Mouse (Mus musculus): ENCODE results near the gene U2af1. TPM values are rescaled to one million over a fixed set of nuclear protein-coding genes. Genes with fewer than 3 reads are reported as not detected.

U2af1 gene
- total RNA-seq, 4 experiments from 2014 or later: 63.4 to 76.0 (median 68.3) TPM

DNA sequence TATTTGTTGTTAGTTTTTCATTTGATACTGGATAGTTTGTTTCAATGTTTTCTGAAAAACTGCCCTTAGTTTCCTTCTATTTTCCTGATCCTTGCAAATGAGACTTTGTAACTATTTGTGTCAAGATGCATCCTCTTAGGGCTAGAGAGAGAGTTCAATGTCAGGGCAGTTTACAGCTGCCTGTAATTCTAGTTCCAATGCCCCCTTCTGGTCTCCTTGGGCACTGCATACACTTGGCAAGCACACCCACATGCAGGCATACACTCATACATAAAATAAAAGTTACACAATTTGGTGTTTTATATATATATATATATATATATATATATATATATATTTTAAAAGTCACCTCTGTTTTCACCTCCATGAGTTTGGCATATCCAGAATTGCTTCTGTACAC, 4.2 kb upstream of the U2af1 start:
- no peak for DNase-seq (ENCODE audit: low spot score)

DNA sequence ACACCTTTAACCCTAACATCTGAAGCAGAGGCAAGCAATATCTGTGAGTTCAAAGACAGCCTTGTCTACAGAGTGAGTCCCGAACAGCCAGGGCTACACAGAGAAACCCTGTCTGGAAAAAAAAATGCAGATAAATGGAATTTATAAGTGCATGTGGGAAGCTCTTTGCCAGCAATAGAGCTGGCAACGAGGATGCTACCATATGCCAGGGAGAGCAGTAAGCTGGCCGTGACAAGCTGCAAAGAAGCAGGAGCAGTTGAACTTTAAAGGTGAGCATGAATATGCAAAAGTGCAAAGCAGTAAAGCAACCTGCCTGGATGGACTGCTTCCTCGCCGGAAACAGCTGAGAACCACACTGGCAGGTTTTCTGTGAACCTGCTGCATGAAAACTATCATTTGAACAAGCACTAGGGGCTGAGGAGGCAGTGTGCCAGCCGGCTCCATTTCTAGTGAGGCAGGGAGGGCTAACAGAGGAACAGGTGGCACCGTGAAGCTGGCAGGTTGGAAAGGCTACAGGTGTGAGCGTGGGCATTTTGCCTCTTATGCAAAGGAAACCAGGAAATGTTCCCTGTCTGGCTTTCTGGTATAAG, 2.1 kb upstream of the U2af1 start:
- DNase-seq (ENCODE audit: low spot score): no peak

DNA sequence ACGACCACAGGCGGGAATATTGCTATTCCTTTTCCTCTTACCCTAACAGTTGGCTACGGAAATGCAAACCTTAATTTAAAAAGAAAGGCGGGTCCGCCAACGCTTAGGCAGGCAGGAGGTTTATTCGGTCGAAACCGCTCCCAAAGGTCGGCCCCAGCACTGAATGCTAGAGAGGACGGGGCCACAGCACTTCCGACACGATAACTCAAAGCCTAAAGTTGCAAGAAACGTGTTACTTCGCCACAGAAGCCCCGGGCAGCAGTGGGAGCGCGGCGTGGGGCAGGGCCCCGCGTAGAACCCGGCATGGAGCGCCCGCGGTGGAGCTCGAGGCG, 590 bp downstream of the U2af1 start:
- DNase-seq (ENCODE audit: low spot score): no peak

DNA sequence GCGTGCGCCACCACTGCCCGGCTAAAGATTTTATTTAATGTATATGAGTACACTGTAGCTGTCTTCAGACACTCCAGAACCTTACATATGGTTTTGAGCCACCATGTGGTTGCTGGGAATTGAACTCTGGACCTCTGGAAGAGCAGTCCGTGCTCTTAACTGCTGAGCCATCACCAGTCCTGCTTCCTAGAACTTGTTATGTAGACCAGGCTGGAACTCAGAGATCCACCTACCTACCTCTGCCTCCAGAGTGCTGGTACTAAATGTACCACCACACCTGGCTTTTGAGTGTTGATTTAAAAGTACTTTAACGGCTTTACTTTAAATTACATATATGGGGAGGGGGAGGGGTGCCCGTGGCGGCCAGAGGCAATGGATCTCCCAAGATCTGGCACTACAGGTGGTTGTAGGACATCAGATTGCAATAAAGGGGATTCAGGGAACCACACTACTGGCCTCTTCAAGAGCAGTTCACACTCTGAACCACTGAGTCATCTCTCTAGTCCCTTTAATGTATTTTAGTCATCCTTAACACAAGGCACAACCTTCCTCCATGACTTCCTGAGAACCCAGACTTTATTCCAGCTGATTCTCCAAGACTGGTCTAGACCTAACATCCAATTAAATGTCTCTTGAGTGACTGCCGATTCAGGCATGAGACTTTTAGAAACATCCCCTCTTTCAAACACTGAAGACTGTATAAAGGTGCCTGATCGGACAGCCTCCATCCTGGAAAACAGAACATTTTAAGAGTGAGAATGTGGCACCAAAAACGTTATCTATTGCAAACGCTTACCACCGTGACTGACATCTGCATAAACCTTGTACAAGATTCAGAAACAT, 1.3 kb downstream of the U2af1 start:
- no peak for DNase-seq (ENCODE audit: low spot score)

DNA sequence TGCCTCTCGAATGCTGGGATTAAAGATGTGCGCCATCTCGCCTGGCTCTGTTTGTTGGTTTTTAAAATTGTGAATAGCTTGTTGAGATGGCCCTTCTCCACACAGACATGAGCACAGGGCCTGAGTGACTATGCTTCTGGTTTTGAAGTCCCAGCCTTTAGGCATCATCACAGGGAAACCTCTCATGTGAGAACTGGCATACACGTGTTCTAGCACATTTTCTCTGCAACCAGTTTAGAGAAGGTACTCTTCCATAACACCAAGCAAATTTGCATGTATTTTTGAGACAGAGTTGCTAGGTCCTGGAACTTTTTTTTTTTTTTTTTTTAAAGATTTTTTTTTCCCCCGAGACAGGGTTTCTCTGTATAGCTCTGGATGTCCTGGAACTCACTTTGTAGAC, 2.0 kb downstream of the U2af1 start:
- no peak for DNase-seq (ENCODE audit: low spot score)

DNA sequence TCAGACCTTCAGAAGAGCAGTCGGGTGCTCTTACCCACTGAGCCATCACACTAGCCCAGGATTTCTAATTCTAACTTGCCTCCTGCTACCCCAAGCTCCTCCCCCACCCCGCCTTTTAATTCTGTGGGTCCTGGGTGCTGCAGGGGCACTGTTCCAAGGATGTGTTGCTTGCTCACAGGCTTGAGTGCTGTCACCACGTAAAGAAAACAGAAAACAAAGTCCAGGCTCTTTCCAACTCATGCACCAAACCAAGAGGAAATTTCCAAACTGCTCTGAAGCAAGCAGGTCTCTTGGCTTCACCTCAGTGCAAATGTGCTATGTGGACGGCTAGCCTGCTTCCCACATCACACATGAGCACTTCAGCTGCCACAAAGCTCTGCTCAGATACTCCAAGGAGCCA, 3.3 kb downstream of the U2af1 start:
- no peak for DNase-seq (ENCODE audit: low spot score)

DNA sequence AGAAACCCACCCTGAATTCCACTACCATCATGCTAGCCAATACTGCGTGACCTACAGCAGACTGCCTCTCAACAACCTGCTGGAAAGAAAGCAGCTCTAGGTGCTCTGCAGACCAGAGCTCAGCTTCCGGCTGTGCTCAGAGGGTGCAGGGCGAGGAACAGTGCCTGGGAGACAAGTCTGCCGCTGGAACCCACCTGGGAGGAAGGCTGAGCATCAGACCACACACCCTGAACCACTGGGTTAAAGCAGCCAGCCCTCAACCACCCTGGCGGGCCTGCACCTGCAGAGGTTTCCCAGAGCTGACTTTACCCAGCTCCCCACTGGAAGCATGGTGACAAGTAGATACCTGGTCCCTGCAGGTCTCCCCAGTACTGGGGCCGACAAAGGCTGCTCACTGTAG, 5.4 kb downstream of the U2af1 start:
- DNase-seq (ENCODE audit: low spot score): no peak

DNA sequence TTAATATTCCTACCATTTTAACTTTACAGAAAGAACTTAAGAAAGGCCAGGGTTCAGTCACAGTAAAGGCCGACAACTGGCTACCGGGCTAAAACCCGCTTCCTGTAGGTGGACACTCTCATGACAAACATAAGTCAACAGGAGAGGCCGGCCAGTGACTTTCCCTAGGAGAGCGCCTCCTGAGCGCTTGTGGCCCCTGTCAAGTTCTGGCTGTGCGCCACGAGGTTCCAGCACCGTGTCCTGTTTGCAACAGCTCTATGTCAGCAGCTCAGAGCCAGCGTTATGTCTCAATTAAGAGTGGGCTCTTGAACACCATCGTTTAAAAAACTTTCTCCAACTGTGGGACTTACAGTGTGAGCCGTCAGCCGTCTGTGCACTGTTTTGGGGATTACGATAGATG, 6.5 kb downstream of the U2af1 start:
- DNase-seq (ENCODE audit: low spot score): no peak

DNA sequence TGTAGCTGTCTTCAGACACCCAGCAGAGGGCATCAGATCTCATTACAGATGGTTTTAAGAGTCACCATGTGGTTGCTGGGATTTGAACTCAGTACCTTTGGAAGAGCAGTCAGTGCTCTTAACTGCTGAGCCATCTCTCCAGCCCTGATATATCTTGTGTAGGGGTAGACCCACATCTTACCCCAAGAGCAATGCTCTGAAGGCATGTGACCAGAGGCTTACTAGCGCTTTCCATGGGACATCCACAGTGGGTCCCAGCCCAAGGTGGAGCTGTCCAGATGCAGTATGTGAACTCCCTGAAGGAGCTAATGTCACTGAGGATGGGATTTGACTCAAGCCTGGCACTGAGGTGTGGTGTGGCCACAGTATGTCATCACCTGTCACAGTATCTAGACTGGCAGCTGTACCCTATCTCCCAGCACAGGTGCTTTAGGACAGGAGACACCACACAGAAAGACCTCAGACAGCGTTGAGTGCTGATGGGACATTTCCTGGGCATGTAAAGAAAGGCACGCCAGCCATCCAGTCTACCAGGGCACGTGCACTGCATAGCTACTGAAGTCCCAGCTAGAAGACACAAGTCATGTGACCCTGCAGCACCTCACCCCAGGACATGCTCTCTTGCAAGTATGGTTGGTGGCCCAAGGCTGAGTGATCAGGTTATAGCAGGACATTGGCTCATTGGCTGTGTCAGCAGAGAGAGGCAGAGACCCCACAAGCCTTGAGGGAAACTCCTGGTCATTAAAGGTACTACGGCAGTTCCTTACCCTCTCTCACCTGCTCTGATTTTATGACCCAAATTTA, 12.3 kb downstream of the U2af1 start:
- DNase-seq (ENCODE audit: low spot score): no peak

DNA sequence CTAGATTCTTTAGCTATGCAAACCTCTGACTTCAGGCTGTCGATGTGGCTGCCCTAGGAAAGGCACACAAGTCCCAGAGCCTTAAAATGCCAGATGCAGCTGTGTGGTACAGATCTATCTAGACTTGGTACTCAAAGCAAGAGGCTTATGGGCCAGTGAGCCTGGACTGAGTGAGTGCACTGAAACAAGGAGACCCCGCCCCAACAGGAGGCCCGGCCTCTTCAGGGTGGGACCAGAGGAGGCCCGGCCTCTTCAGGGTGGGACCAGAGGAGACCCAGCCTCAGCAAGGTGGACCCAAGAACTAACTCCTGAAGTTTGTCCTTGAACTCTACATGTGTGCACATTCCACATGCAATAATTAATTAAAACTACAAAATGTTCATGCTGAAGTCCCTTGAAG, 15.8 kb downstream of the U2af1 start:
- DNase-seq (ENCODE audit: low spot score): no peak

DNA sequence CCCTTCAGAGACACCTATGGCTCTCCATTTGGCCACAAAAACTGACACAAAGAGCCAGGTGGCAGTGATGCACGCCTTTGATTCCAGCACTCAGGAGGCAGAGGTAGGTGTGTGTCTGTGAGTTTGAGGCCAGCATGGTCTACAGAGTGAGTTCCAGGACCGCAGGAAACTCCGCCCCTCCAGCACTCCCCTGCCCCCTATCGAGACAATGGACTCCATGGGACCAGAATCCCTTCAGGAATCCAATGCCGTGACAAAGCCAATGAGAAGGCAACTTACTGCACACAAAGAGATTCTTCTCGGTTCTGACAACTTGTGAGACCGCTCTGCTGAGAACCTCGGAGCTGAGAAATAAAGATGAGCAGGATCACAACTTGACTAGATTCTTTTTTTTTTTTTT, 16.4 kb downstream of the U2af1 start:
- no peak for DNase-seq (ENCODE audit: low spot score)

DNA sequence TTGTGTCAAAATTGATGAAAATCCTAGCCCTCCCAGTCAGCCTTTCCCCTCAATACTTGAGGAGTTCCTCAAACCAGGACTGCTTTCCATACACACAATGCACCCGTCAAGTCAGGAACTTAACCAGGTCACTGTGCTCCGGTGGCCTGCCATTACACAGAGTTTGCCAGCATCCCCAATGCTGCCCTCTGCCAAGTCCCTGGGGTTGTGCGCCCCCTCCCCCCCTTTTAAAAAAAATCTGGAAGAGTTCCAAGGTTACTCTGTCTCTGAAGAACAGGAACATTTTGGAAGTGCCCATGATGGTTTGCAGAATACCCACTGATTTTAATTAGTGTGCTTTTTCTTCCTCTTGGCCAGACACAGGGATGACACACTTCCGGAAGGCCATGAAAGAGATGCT, 19.0 kb downstream of the U2af1 start:
- no peak for DNase-seq (ENCODE audit: low spot score)

DNA sequence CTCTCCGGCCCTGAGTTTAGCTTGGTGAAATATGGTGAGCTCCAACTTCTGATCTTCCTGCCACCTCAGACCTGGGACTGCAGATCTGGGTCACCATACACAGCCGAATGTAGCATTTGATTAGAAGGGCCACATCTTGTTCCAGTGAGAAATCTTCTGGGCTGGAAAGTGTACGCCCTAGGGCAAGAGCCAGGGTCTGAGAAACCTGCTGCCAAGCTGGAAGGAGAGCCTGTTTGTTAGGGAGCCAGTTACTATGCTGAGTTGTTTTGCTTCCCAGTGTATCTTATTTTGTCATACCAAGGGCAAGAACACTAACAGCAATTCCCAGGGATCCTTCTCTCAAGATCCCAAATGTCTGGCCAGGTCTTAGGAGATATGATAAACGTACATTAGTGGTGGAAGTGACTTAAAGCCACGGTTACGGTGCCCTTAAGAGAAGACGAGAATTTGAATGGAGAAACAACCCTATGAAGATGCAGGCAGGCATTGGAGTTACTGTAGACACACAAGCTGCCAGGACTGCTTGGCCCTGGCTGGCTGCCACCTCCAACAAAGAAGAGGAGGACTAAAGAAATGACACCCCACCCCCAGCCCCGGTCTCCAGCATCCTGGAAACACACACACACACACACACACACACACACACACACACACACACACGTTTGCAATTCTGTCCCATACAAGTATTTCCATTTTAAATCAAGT, 20.7 kb downstream of the U2af1 start:
- DNase-seq (ENCODE audit: low spot score): no peak

DNA sequence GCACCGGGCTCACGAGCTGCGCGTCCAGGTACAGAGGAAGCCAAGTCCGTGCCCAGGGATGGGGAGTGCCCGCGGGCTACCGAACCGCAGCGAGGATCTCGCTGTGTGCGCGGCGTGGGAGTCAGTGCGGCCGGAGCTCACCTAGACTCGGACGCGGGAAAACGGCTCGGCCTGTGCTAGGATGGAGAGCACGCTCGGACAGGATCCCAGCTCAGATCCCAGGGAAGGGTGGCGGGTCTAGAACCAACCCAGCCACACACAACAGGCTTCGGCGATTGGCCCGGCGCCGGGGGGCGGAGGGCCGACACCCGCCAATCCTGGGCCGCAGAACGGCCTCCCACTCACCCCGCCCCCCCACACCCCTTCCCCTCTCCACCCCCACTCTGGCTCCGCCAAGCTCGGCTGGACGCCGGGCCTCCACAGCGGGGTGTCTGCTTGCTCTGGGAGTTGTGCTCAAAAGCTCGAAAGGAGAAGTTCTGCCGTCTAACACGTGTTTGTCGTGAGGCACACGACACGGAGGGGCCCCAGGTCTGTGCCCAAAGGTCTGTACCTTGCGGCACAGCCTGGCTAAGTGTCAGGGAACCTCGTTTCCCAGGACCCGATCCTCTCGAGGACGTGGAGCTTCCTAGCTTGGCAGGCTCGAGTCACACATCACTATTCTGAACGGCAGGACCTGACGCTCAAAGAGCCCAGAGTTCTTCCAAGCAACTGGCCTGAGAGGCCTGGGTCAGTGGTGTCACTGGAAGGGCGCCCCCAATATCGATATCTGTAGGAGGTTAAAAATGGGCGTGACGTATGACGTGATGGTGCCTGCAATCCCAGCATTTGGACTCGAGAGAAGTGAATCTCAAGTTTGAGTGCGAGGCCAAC, 21.5 kb downstream of the U2af1 start, which contains the start of gene Cbs:
TSS of gene Cbs (minus strand) at position 297 of the 870 bp plus-strand sequence.
- peak; percentile 68 for DNase-seq (ENCODE audit: low spot score)

DNA sequence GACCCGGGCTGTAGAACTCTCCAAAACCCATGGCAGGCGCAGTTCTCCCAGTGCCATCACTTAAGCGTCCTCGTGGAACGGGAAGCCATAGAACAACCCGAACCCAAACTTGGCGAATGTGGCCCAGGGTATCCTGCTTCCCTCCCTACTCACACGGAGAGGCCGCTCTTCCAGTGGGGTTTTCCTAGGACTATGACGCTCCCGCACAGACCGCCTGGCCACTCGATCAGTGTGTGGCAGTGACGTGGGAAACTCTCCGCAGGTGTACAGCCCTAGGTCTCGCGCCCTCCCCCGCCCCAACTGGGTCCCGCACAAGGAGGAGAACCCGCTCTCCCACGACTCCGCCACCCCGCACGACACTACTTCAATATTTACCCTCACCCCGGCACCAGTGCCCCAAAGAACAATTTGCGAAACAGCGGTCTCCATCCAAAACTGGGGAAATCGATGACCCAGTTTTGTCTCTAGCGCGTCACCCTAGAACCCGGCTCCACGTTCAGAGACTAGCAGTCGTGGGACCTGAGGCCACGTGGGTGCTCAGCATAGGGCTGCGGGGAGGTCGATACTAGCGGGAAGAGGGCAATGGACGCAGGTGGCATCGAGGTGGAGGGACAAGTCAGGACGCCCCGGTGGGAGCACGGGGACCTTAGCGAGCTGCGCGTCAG, 22.3 kb downstream of the U2af1 start:
- DNase-seq (ENCODE audit: low spot score): no peak

DNA sequence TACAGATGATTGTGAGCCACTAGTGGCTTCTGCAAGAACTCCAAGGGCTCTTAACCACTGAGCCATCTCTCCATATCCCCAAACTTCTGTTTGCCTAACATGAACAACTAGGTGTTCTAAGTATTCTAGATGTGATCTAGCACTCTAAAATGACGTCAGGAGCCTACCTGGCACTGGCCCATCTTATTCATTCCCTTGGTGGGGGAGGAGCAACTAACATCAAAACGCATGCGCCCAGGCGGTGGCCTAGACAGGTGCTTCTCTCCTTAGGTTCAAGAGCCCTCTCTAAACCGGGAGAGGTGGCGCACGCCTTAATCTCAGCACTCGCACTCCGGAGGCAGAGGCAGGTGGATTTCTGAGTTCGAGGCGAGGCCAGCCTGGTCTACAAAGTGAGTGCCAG, 22.9 kb downstream of the U2af1 start:
- DNase-seq (ENCODE audit: low spot score): no peak

DNA sequence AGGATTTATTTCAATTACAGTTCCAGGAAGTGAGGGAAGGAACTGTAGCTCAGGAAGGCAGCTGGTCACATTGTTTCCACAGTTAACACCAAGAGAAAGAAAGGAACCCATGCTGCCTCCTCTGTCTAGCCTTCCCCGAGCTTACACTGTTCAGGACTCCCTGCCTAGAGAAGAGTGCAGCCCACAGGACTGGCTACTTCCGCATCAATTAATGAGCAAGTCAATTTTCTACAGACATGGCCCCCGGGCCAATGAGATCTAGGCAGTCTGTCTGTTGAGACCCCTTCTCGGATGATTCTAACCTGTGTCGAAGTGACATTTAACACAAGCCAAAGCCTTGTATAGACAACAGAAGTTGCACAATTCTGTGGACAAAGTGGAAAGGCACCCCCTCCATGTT, 23.8 kb downstream of the U2af1 start:
- DNase-seq (ENCODE audit: low spot score): no peak

DNA sequence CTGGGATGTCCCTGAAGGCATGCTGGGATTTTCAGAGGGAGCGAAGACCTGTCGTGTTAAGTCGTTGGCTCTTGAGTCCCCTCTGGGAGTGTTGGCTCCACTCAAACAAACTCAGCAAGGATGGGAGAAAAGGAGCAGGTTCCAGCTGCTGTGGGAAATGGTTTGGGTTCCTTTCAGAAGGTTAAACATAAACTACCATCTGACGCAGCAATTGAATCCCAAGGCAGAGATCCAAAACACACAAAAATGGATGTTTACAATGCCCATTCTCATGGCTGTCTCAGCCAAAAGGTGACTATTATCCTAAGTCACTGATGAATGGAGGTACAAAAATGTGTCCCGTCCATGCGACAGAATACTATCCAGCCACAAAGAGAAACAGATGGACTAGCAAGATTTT, 25.7 kb downstream of the U2af1 start:
- DNase-seq (ENCODE audit: low spot score): no peak

DNA sequence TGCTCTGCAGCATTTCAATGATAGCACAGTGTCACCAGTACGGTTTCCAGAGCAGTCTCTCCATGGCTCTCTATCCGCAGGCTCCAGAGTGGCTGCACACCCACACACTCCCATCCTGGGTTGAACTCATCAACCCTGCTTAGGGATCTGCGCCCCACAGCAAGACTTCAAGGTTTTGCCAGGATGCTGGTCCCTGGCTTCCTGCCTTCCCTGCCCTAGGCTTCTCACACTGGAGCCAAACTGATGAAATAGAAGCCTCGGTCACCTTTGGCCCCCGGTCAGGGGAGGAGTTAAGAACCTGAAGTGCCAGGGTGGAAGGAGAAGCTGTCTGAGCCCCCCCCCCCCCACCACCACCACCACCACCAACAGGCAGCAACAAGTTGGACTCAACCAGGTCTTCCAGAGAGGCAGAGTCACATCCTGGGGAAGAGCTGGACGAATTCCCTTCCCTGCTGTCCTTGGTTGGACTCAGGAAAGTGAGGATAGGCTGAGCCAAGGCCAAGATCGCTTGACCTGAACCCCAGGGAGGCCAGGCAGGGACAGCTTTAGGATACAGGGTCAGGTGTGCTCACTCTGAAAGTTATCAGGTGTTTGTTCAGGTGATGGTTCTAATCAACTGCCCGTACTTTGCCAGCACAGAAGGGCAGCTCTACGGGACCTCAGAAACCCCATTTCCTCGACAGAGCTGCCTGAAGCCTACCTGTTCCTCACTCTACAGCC, 27.5 kb downstream of the U2af1 start:
- DNase-seq (ENCODE audit: low spot score): no peak

DNA sequence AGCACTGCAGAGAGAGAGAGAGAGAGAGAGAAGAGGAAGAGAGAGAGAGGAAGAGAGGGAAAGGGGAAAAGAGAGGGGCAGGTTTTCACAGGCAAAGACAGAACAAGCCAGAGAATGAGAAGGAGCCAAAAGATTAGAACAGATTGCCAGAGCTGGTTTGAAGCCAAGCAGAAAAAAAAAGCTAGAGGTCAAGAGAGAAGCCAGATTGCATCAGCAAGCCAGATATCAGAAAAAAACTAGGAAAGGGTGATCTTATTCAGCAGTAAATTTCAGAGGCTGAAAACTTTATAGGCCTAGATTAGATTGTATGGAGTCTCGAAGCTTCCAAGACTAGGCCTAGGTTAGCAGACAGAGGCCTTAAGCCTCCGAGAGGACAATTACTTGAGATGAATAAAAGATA, 30.7 kb downstream of the U2af1 start:
- no peak for DNase-seq (ENCODE audit: low spot score)

All from heart, adult 8-10 months (tissue).